Mouse (Mus musculus) MEL-GATA-1-ER (cell line): Measurements from ENCODE around the gene Tnfrsf4.

Experiments used
- DNase-seq: peaks from one replicate; pipeline ENCODE4 v3.0.0-alpha.2; 2012; ENCODE audit warnings: low read depth; ENCODE audit errors: extremely low read depth

The Tnfrsf4 gene

DNA sequence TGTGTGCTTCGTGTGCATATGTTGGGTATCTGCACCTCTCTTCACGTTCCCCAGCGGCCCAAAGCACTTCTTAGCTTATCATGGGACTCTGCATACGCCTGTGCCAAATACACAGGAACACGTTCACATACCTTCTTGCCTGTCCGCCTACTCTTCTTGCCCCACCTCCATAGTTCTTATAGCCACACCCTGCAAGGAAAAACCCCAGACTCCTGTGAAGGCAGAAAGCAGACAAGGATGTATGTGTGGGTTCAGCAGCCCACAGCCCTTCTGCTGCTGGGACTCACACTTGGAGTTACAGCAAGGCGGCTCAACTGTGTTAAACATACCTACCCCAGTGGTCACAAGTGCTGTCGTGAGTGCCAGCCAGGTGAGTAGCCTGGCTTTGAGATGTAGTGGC lies at the start of gene Tnfrsf4:
Gene Tnfrsf4 (plus strand): TSS at position 207 of the 400 bp plus-strand sequence.
- DNase-seq = no peak

DNA sequence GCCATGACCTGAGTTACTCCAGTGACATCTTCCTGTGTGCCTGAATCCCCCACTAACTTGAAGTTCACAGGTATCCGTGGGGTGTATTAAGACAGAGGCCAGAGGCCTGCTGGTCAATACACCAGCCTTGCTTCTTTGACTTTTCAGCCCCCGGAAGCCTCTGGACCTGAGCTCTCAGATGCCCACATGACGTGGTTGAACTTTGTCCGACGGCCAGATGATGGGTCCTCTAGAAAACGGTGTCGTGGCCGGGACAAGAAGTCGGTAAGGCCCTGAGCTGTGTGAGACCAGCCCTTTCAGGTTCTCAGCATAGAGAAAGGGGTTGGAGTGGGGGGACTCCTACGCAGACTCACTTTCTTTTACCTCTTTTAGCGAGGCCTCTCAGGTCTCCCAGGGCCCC lies 49.2 kb upstream of the Tnfrsf4 start:
- DNase-seq = no peak

DNA sequence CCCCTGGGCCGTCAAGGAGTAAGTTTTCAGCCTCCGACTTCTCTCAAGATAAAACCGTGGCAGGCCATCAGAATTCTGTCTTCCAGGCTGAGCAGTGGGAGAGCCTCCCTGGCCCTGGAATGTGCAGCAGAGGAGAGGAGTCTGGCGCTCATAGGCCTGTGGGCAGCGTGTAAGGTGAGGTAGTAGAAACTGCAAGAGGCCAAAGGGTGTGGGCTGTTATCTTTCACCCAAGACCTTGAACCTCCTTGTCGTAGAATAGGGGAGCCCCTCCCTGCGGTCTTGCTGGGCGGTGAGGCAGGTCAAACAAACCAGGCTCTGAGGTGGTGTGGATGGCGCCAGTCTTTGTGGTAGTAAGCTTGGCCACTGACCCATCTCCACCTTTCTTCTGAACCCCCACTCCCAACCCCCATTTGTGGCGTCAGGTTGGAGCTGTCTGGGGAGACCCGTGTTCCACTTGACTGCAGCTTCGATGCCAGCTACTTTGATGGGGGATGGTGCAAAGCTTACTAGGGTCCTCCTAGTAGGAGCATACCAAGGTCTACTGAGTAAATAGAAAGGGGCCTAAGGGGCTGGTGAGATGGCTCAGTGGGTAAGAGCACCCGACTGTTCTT lies 44.5 kb upstream of the Tnfrsf4 start:
- no peak for DNase-seq

DNA sequence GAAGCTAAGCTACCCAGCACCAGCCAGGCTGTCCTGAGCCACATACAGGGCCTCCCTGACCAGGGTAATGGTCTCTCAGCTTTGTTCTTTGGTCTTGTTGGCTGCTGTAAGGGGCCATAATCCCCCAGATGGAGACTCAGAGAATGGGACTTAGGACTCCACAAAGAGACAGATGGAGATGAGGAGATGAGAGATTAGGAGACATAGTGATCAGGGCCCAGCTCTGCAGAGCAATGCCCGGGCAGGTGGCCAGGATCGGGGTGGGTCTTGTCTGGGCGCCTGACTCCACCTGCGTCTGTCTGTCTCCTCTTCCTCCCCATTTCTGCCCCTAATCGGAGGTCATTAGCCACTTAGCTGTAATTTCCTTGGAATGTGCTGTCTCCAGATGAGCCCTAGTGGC lies 43.4 kb upstream of the Tnfrsf4 start:
- DNase-seq = no peak

DNA sequence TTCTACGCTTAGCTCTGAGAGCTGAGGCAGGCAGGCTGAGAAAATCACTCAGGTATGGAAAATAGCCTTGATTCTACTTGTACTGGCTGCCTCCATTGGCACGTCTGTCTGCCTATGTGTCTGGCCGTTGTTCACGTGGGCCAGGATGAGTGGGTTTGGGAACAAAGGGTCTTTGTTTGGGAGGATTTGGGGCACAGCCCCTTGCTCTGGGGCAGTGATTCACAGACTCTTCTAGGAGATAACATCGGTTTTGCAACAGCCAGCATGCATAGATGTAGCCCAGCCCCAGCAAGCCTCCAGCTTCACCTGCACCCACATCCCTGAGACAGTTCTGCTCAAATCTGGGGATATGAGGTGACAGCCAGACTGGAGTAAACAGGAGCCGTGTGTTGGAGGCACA lies 41.0 kb upstream of the Tnfrsf4 start:
- no peak for DNase-seq

DNA sequence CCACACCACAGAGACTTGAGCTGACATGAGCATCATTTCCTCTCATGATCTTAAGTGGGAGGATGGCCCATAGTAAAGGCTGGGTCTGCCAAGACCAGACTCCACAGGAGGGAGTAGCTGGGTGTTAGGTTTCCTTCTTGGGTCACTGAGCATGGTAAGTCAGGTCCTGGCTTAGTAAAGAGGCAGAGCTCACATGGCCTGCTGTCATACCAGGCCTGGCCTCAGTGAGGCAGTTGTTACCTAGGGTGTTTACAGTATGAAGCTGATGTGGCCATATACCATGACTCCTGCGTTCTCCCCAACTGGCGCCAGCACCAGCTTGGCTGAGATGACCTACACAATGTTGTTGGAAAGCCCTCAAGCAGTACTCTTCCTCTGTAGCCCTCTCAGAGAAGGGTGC lies 40.4 kb upstream of the Tnfrsf4 start:
- no peak for DNase-seq

DNA sequence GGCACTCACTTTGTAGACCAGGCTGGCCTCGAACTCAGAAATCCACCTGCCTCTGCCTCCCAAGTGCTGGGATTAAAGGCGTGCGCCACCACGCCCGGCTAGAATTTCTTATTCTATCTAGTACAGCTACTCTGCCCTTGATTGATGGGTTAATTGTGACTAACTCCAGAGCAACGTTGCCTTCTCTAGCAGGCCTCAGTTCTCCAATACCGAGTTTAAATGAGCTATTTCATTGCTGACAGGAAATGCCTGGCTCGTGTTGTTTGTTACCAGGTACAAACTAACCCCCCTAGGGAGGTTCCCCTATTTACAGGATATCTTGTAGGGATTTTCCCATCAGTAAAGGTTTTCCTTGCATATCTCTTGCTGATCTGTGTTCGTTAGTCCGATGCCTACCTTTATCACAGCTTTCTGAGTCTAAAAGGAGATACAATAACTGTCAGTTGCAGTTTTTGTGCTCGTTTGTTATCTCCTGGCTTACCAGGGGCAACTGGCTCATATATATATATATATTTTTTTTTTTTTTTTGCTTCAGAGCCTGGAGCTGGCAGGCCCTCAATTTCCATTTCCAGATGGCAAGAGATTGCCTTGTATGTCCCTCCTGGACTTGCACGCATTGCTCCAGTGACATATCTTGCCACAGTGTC lies 32.1 kb upstream of the Tnfrsf4 start:
- DNase-seq = no peak

DNA sequence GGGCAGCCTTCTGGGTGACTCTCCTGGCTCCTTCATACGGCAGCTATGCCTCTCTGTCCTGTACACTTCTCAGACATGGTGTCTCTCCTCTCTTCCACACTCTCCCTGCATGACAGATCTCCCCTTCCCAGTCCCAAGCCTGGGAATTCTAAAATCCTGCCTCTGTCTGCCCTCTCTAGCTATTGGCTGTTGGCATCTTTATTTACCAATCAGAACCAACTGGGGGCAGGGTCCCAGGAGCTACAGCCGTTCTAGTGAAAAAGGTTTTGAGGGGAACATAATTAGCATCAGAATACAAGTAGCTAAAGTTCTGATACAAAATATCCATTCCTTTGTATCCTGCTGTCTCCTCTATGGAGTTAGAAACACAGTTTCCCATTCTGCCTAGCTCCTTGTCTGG lies 29.9 kb upstream of the Tnfrsf4 start:
- DNase-seq = no peak

DNA sequence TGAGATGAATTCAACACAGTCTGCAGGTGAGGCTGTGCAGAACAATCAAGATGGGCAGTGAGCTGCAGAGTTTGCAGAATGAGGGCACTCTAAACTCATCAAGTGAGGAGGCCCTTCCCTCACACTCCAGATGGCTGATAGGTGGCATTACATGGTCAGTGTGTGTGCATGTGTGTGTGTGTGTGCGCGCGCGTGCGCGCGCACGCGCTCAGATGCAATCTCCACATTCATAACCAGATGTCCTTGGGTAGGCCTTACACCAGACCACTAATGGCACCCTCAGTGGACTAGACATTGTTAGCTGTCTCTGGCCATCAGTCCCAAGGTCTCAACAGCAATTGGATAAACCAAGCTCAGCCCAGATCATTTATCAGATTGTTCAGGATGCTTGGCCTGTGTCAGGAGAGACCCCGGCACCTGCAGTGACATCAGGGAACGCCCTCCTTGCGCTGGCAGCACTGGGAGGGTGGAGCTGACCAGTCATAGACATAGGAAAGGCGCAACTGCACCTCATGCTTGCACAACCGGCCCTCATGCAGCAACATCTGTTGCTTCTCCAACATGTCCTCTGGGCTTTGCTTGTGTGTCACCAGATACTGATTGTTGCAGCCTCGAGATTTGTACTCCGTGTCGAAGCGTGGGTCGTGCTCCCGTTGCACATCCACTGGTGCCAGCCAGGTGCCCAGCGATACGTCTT lies 22.3 kb upstream of the Tnfrsf4 start:
- DNase-seq = peak; percentile 37

DNA sequence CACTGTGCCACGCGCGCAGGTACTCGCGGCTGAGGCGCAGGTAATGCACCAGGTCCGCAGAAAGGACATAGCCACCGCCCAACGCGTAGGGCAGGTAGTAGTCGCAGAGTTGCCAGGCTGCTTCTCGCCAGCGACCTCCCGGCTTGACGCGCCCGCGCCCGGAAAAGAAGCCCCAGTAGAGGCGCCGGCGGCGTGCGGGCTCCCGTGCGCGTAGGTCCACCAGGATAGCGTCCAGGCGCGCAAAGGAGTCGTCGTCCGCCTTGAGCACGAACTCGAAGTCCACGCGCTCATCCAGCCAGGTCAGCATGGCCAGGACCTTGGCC lies 21.8 kb upstream of the Tnfrsf4 start:
- DNase-seq = no peak

DNA sequence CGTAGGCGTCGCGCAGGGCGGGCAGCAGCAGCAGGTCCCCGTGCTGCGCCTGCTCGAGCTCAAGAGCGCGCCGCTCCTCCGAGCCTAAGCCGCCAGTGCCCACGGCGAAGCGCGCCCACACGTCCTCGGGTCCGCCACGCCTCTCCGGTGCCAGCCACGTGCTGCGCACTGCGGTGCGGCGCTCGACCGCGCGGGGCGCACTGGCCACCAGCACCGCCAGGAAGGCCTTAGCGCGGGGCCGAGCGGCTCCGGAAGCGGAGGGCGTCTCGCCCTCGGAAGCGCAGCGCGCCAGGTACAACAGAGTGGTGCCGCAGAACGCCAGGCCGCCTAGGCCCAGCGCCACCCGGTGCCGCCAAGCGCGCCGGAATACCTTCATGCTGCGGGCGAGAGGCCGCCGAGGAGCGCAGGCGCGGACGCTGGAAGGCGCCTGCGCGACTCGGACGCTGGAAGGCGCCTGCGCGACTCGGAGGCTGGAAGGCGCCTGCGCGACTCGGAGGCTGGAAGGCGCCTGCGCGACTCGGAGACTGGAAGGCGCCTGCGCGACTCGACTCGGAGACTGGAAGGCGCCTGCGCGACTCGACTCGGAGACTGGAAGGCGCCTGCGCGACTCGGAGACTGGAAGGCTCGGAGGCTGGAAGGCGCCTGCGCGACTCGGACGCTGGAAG lies 21.3 kb upstream of the Tnfrsf4 start, which contains the start of the genes B3galt6 and Sdf4:
Gene B3galt6 (minus strand): TSS at position 409 of the 665 bp plus-strand sequence.
Gene Sdf4 (plus strand): TSS at position 632 of the 665 bp plus-strand sequence.
- peak; percentile 49 for DNase-seq

DNA sequence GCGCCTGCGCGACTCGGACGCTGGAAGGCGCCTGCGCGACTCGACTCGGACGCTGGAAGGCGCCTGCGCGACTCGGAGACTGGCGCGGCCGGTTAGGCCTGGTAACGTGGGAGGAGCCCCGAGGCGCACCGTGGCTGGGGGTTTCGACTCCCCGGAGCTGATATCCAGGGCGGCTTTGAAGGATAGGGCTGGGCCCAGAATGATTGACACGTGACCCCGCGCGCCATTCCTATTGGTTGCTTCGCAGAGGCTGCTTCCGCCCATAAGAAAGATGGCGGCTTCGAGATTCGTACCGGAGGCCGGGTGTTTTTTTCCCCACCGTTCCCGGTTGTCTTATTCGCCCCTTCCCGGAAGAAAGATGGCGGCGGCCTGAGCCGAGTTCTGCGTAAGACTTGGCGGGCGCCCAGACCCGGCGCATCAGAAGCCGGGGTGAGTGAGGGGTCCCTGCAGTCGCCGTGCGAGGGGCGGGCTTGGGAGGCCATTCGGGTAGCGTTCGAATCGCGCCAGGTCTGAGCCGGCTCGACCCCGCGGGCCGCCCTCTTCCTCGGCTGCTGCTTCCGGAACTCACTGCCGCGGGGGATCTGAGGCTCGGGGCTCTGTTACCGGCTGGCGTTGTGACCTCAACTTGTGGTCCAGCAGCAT lies 20.6 kb upstream of the Tnfrsf4 start:
- DNase-seq = peak; percentile 80

DNA sequence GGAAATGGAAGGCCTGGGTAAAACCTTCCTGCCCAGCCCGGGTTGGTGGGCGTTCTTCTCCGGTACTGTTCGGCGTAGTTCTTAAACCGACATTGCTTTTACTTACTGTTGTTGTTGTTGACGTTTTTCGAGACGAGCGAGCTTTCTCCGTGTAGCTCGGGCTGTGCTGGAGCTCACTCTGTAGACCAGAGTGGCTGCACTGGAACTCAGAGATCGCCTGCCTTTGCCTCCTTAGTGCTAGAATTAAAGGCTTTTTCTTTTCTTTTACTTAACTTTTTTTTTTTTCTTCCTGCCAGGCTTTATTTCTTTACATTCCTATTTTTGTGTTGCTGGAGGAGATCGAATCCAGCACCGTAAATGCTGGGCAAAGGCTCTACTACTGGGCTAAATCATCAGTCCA lies 20.0 kb upstream of the Tnfrsf4 start:
- DNase-seq = peak; percentile 8

DNA sequence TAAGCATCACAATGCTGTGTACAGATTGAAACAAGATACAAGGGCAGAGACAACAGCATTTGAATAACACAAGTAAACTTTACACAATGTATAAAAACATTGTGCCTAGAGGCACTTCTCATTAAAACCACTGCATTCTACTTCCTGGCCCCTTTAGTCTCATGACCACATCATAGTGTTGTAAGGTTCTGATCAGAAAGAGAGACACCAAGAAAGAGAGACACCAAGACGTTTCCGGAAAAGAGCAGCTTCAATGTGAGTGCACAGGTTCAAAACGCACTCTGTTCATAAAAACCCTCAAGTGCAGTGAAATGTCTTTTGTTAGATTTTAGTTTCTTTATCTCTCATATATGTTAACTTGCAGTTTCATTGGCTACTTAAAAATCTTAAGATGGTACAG lies 9.5 kb upstream of the Tnfrsf4 start:
- no peak for DNase-seq

DNA sequence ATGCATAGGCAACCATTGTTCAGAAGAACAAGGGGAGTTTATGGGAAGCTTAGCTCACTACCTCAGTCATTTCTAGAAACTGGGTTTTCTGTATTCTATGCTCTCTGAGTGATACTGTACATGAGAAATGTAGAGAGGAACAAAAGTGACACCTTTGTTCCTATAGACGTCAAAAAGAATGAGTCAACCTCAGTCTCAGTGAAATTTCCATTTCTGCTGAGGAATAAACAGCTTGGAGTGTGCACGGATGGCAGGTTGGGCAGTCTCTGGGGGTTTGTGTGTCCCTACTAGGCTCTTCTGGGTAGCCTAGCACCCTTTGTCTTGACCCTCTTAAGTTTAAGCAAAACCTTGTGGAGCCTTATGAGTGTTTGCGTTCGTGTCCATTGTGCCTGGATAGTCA lies 5.3 kb upstream of the Tnfrsf4 start:
- DNase-seq = no peak

DNA sequence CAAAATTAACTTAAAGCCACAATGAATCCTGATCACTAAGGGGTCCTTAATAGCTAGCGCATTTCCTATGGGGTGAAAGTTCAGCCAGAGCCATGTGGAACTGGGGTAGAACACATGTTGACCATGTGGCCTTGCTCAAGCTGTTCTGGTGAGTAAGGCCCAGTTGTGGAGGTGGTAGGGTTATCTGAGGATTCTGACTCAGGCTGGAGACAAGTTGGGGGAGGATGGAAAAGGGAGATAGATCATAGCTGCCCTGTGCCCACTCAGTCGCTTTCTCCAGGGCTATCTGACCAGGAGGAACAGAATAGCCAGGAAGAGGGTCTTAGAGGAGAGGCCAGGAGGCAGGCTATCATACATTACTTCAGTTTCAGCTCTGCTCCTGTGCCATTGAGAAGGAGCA lies 793 bp downstream of the Tnfrsf4 start:
- DNase-seq = no peak

DNA sequence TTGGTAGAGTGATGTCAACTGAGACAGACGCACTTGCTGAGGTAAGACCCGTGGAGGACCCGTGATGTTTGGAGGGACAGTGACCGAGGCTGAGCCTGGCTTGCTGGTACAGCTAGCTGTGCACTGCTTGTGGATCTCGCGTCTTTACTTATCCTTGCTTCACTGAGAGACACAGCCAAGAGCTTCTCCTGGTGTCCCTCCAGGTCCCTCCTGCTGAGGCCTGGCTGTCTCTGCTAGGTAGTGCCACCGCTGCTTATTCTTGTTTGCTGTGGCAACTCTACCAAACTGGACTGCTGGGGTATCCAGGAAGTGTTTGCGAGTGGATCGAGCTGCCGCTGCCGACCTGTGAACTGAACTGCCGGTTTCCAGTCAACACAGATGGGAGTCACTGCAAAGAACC lies 6.1 kb downstream of the Tnfrsf4 start:
- DNase-seq = no peak

DNA sequence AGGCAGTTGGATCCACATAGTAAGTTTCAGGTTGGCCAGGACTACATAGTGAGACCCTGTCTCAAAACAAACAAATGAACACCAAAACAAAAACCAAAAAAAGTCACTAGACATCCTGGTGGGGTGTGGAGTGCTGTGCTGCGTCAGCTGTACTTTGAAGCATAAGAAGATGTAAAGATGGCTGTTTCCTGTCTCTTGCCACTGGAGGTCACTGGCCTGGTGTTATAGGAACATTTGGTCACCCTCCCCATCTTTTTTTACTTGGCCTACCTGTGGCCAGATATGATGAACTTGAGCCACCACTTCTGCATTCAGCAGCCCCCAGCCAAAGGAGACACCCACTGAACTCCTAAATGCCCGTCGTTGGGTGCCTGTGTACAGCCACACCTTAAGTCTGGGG lies 7.7 kb downstream of the Tnfrsf4 start:
- DNase-seq = no peak

DNA sequence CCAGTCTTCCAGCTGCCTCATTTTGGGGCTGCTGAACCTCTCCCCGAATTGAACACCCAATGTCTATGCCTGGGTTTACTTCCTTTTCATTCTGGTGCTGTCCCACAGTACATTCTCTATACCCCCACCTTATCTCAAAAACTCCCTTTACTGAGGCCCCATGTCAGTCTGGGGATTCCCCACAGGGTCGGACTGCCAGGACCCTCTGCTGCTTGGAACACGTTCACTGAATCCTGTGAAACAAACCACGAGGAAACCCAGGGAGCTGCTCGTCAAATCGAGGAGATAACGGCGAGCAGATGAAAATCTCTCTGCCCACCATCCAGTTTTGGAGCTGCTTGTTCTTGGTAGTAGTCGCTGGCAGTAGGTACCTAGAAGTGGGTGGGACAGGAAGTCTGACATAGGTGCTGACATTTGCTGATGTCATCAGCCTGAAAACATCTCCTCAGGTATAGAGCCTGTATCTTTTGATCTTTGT lies 8.3 kb downstream of the Tnfrsf4 start:
- no peak for DNase-seq

DNA sequence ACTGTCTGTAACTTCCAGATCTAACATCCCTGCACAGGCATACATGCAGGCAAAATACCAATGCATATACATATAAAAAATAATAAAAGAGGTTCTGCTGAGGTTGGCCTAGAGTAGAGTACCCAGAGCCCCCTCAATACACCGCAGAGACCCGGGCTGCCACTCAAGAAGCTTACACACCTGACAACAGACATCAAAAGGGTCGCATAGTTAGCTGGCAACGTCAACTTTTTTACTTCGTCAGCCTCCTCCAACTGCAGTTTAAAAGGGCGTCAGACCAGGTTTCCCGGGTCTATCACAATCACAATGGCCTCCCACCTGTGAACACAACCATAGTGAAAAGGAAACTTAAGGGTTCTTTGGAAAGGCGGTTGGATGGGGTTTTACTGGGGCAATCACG lies 9.9 kb downstream of the Tnfrsf4 start:
- no peak for DNase-seq

DNA sequence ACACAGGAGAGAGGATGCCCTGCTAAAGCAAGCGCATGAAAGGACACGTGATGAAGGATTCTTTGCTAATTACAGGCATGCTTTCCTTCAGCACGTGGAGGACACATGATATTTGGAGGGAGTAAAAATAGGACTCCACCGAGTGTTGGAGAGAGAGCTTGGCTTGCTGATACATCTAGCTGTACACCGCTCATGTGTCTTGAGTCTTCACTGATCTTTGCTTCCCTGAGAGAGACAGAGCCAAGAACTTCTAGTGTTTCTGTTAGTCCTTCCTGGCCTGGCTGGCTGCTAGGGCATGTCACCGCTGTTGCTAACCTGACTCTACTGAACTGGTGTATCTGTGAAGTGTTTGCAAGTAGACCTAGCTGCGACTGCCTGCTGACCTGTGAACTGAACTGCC lies 10.5 kb downstream of the Tnfrsf4 start:
- DNase-seq = no peak

DNA sequence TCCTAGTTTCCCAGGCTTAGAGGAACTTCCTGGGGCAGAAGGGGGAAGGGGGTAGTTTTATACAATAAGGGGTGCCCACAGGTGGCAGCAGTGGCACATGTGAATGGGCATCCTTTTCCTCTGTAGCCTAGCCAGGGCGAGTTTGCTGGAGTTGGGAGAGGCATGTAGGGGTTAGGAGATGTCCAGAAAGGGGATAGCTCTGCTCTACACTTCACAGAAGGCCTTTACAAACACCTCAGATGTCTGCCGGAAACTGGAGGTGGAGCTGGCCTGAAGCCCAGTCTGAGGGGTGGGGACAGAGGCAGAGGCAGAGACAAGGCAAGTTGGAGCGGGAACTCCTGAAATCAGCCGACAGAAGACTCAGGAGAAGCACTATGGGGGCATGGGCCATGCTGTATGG lies 12.4 kb downstream of the Tnfrsf4 start, which contains the start of gene Tnfrsf18:
Gene Tnfrsf18 (plus strand): TSS at position 152 of the 400 bp plus-strand sequence.
- DNase-seq = peak; percentile 56
